Mouse (Mus musculus) liver, embryonic 14.5 days (tissue): ENCODE data around the gene Pgbd5.

Source experiments
- CTCF ChIP-seq: IDR thresholded peaks from 2 replicates; pipeline ENCODE4 v1.5.1; 2016; ENCODE audit warnings: antibody characterized with exemption, low read depth, control low read depth
- EP300 ChIP-seq: IDR thresholded peaks from 2 replicates; pipeline ENCODE4 v1.6.1; 2016; ENCODE audit warnings: antibody characterized with exemption, low read depth

DNA sequence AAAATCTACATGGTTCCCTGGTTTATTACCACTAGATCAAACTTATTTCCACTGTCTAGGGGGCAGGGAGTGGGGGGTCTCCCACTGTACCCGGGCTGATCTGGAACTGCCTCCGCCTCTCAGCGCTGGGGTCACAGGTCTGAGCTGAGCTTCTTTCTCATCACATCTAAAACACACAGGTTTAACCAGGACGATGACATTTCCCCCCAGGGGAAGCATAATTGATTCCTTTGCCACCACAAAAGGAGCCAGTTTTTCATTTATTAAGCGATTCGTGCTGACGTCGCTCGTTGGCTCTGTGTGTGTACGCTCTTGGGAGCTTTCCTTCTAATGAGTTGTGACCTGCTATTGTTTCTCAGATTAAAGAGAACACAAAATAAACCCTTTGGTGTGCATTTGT, 21.6 kb upstream of the Pgbd5 start:
- TF ChIP-seq EP300 (no peak), CTCF (no peak)
